Mouse (Mus musculus) liver, embryonic 14.5 days (tissue): Measurements from ENCODE around the gene Pkn2. TPM values are rescaled to one million over a fixed set of nuclear protein-coding genes. Genes with fewer than 3 reads are reported as not detected.

ENCODE experiments used
- ATAC-seq: fragments of 200-750 bp; cut with Nextera tagmentation; 2 replicates; pipeline ENCODE4 v1.8.0; 2017; ENCODE audit warnings: moderate number of reproducible peaks, mild to moderate bottlenecking, moderate library complexity; ENCODE audit not compliant: insufficient read depth
- DNase-seq, 3 experiments: peaks; one replicate each; pipeline ENCODE4 v3.0.0-alpha.2; 2012 to 2013; ENCODE audit warnings: low read depth in 3 of 3, low spot score in 3 of 3
- H3K27ac ChIP-seq: fragments of 300-500 bp; sonication (generic); 2 replicates; pipeline ENCODE4 v1.5.1; 2014; ENCODE audit warnings: moderate library complexity, mild to moderate bottlenecking, control low read depth, inconsistent platforms
- H3K27me3 ChIP-seq: fragments of 300-500 bp; sonication (generic); 2 replicates; pipeline ENCODE4 v1.6.1; 2014; ENCODE audit warnings: mild to moderate bottlenecking, low read length, moderate library complexity; ENCODE audit not compliant: control insufficient read depth, insufficient read depth
- H3K36me3 ChIP-seq: fragments of 300-500 bp; sonication (generic); replicated peaks from 2 replicates; pipeline ENCODE4 v1.6.1; 2014; ENCODE audit warnings: low read depth; ENCODE audit not compliant: control insufficient read depth, insufficient read depth
- H3K4me1 ChIP-seq, 2 experiments: fragments of 200-500 bp in 1 of 2; fragments of 300-500 bp in 1 of 2; sonication (generic) in 1 of 2; replicated peaks; 2 replicates each; pipeline ENCODE4 v1.6.1; 2012 to 2014; ENCODE audit warnings: antibody characterized with exemption in 1 of 2, inconsistent platforms in 1 of 2, low read length in 1 of 2; ENCODE audit not compliant: control insufficient read depth in 2 of 2, insufficient read depth in 2 of 2
- H3K4me2 ChIP-seq: fragments of 300-500 bp; sonication (generic); 2 replicates; pipeline ENCODE4 v1.6.1; 2014; ENCODE audit warnings: low read depth, mild to moderate bottlenecking, control low read depth, moderate library complexity
- H3K4me3 ChIP-seq, 2 experiments: fragments of 200-500 bp in 1 of 2; fragments of 300-500 bp in 1 of 2; sonication (generic) in 1 of 2; 2 replicates each; pipeline ENCODE4 v1.5.1; 2012 to 2014; ENCODE audit warnings: low read depth in 2 of 2, low read length in 2 of 2, mild to moderate bottlenecking in 2 of 2, control low read depth in 1 of 2, inconsistent platforms in 1 of 2, moderate library complexity in 1 of 2; ENCODE audit not compliant: insufficient read depth in 1 of 2
- H3K9ac ChIP-seq: fragments of 300-500 bp; sonication (generic); replicated peaks from 2 replicates; pipeline ENCODE4 v1.6.1; 2014; ENCODE audit warnings: mild to moderate bottlenecking, control low read depth, moderate library complexity
- H3K9me3 ChIP-seq: fragments of 300-500 bp; sonication (generic); 2 replicates; pipeline ENCODE4 v1.6.1; 2016; ENCODE audit warnings: low read length, mixed read lengths; ENCODE audit not compliant: control insufficient read depth
- CTCF ChIP-seq: IDR thresholded peaks from 2 replicates; pipeline ENCODE4 v1.5.1; 2016; ENCODE audit warnings: antibody characterized with exemption, low read depth, control low read depth
- EP300 ChIP-seq: IDR thresholded peaks from 2 replicates; pipeline ENCODE4 v1.6.1; 2016; ENCODE audit warnings: antibody characterized with exemption, low read depth
- WGBS: fragments of 180-500 bp; shearing (Covaris S2); extraction: QIAGEN DNeasy Blood & Tissue Kit; methylation state at CpG from one replicate; pipeline ENCODE4 v1.1.7; 2014; ENCODE audit not compliant: insufficient replicate concordance; 5-methylcytosine and 5-hydroxymethylcytosine counted together
- polyA plus RNA-seq, 2 experiments: library from polyadenylated mRNA; depleted of rRNA in 1 of 2; stranded (reverse) in 1 of 2; unstranded in 1 of 2; fragments of >200 nt; fragmentation: Nextera tagmentation in 1 of 2; extraction: Ambion mirVana in 1 of 2; gene quantifications; 2 replicates each; pipeline versions ENCODE4 v1.2.1 to v1.2.3; 2012 to 2014

The Pkn2 gene
- polyA plus RNA-seq, 2 experiments = 14.9 to 31.1 TPM

DNA sequence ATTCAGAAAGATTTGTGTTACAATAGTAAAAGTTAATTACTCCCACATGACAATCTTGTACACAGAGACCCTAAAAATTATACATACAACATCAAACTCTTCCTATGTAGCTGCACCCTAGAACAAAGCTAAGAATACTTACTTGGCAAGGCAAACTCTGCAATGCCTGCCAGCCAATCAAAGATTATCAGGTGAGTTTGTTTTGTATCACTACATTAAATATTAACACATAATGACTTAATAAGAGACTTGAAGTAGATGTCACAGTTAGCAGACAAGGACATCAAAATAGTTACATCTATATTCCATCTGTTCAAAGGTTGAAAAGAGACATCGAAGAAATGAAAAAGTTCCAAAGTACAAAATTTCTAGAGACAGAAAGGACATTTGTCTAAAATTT is 58.2 kb downstream of the Pkn2 start:
- TF ChIP-seq EP300 (no peak), CTCF (no peak)
- peaks cover 37% of the 10 kb centered on the region for H3K36me3 ChIP-seq
- DNase-seq = no peak
- 83% methylated on average over 1 of the region's 1 CpGs for WGBS
- H3K9me3 ChIP-seq = no peaks in the 10 kb centered on the region
- no peaks in the 10 kb centered on the region for H3K4me1 ChIP-seq
- no peak overlapping the region for H3K9ac ChIP-seq
- no peak for ATAC-seq
- H3K27me3 ChIP-seq = no peaks in the 10 kb centered on the region
- no peak overlapping the region for H3K4me3 ChIP-seq
- no peak overlapping the region for H3K27ac ChIP-seq
- no peak overlapping the region for H3K4me2 ChIP-seq

DNA sequence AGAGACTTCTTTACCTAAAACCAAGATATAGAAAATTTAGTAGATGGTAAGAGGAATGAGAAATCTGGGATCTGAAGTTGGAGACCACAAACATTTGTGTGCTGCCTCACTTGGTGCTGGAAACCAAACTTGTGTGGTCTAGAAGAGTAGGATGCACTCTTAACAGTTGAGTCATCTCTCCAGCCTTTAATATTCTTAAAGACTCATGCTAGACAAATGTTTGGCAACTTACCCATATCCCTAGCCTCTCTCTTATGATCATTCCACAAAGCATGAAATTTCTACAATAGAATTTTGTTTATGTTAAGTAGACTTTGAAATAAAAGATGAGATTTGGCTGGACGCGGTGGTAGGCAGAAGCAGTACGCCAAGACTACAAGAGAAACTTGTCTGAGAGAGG is 64.3 kb downstream of the Pkn2 start:
- no peak overlapping the region for H3K9ac ChIP-seq
- DNase-seq = no peak
- H3K27me3 ChIP-seq = no peaks in the 10 kb centered on the region
- no peaks in the 10 kb centered on the region for H3K9me3 ChIP-seq
- H3K27ac ChIP-seq = no peak overlapping the region
- no peak overlapping the region for H3K4me3 ChIP-seq
- no peaks in the 10 kb centered on the region for H3K4me1 ChIP-seq
- no peak for ATAC-seq
- TF ChIP-seq CTCF (no peak), EP300 (no peak)
- H3K4me2 ChIP-seq = no peak overlapping the region
- H3K36me3 ChIP-seq = peaks cover 29% of the 10 kb centered on the region
- WGBS = 100% methylated on average over 3 of the region's 3 CpGs

DNA sequence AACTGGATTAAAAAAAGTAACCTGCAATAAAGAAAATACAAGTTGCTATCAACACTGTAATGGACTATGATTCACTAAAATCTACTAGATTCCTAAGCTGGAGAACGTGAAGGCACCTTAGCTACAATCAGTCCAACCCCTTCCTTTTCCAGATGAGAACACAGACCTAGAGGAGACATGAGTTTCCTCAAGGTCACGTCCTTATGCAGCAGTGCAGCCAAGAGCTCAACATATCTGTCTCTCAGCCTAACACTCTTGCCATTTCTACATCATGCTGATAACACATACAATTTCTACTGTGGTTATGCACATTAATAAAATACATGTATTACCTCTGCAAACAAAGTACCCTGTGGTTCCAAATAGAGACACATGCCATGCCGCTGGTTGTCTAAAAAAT is 70.2 kb downstream of the Pkn2 start:
- ATAC-seq = no peak
- TF ChIP-seq CTCF = no peak
- TF ChIP-seq EP300 = no peak

DNA sequence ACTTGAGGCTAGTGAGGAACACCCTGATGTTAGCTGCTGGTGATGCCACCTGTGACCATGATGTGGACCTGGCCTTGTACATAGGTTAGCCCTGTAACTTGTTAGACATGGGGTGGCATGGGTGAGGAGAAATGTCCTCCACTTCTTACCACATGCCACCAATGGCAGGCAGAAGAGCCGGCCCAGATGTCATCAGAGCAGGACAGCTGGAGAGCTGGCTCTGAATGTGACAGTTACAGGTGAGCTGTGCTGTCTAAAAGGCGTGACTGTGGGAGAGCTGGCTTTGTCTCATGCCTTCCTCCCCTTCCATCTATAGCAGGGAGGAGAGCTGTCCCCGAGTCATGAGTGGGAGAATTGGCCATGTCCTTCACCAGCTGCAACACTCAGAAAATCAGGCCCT is 86.2 kb downstream of the Pkn2 start:
- WGBS = 88% methylated on average over 3 of the region's 3 CpGs
- peaks cover 63% of the 10 kb centered on the region for H3K36me3 ChIP-seq
- no peak overlapping the region for H3K4me2 ChIP-seq
- DNase-seq (no peak), ATAC-seq (peak; percentile 28; the same call in 1 of the 2 replicates)
- no peaks in the 10 kb centered on the region for H3K9me3 ChIP-seq
- H3K4me1 ChIP-seq = no peaks in the 10 kb centered on the region
- TF ChIP-seq CTCF (no peak), EP300 (no peak)
- no peak overlapping the region for H3K27ac ChIP-seq
- H3K27me3 ChIP-seq = no peaks in the 10 kb centered on the region
- no peak overlapping the region for H3K4me3 ChIP-seq
- H3K9ac ChIP-seq = no peak overlapping the region

More for the DNA sequence above, 70.2 kb downstream of the Pkn2 start:
- whole genome bisulfite sequencing = 85% methylated on average over 3 of the region's 3 CpGs
- H3K27me3 ChIP-seq = no peaks in the 10 kb centered on the region
- H3K36me3 ChIP-seq = peaks cover 44% of the 10 kb centered on the region
- H3K4me3 ChIP-seq = no peak overlapping the region
- no peak overlapping the region for H3K27ac ChIP-seq
- no peak for DNase-seq
- no peak overlapping the region for H3K9ac ChIP-seq
- H3K4me2 ChIP-seq = no peak overlapping the region
- H3K4me1 ChIP-seq = no peaks in the 10 kb centered on the region
- H3K9me3 ChIP-seq = no peaks in the 10 kb centered on the region

DNA sequence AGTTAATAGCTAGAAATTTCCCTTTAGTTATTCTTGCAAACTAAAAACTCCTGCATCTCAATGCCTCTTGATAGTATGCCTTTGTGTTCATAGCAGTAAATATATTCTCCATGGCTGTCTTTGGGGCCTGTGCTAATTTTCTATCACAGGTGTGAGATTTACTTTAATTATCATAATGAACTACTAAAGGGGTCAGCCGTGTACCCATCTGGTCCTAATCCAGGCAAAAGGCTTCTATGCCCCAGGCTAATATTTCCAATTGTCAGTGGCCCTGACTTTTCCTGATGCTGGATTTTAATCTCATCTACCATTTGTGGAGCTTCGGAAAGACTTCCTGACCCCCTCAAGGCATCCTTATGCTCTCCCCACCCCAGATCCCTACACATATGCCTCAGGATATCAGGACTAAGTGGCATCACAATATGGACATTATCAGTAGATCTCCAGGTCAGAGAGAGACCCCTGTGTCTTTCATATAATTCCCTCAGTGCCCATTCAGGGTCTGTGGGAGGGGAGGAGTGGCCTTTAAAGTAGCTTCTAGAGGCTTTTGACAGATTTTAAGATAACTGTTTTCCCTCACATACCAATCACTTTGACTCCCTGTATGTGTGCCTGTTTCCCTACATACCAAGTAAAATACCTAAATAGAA is 95.3 kb downstream of the Pkn2 start:
- Histone ChIP-seq H3K4me3 (no peak overlapping the region), H3K27ac (no peak overlapping the region), H3K27me3 (no peaks in the 10 kb centered on the region), H3K4me1 (no peaks in the 10 kb centered on the region), H3K9ac (no peak overlapping the region), H3K9me3 (no peaks in the 10 kb centered on the region), H3K4me2 (no peak overlapping the region), H3K36me3 (peaks cover 34% of the 10 kb centered on the region)
- TF ChIP-seq EP300 = no peak
- TF ChIP-seq CTCF = no peak
- ATAC-seq (no peak), DNase-seq (no peak)
- 76% methylated on average over 2 of the region's 2 CpGs for WGBS
